Mouse (Mus musculus): ENCODE data around the gene Tspyl1.

Gene Tspyl1

DNA sequence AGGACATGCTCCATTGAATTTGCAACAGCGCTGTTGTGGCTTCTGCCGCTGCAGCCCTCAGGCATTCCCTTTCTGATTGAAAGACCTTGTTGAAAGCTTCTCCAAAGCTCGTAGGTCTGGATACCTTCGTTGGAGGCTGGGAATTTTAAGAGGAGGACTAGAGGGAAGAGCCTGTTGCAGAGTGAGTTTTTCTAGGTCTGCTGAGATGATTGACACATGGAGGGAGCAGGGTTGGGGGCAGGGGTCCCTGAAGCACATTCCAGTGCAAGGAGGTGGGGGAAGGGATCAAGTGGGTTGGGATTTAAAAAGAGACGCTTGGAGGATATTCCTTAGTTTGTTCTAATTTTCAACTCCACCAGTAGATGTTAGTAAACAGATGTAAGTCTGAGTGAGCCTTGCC, 18.4 kb downstream of the Tspyl1 start:
- no peak for DNase-seq (ENCODE audit: low spot score)

- DNase-seq (ENCODE audit: low spot score): no peak
Observed at GRCm38 (mm10) chr10:34307070-34307469, 25.1 kb downstream of the Tspyl1 start.

- no peak for DNase-seq (ENCODE audit: low spot score)
Observed at GRCm38 (mm10) chr10:34309915-34310685, 28.1 kb downstream of the Tspyl1 start.

GRCm38 (mm10) chr10:34312536-34312935, 30.5 kb downstream of the Tspyl1 start:
- DNase-seq (ENCODE audit: low spot score): no peak

DNA sequence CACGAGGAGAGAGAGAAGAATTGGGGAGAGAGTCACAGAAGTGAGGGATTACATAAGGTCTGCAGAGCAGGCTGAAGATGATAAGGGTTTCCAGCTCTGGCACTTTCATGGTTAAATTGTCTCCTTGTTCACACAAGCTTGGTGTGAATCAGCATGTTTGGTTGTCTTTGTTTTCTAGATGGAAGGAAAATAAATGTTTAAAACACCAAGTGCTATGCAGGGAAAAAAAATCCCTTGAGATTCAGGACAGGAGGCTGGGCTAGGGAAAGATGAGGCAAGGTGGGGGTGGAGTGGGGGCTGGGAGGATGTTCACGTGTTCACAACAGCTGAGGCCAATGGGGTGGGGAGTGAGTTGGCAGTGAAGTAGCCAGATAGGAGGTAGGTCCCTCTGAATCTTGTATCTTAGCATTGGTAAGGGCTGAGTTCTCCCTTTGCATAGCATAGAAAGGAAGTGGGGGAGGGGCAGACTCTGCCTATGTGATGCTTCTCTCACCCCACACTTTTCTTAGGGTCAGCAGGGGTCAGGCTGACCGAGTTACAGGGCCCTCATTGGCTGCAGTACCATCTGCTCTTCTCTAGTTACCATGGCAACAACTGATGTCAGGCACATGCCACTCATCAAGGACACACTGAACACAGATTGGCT, 34.7 kb downstream of the Tspyl1 start:
- DNase-seq (ENCODE audit: low spot score): peak; percentile 79

DNA sequence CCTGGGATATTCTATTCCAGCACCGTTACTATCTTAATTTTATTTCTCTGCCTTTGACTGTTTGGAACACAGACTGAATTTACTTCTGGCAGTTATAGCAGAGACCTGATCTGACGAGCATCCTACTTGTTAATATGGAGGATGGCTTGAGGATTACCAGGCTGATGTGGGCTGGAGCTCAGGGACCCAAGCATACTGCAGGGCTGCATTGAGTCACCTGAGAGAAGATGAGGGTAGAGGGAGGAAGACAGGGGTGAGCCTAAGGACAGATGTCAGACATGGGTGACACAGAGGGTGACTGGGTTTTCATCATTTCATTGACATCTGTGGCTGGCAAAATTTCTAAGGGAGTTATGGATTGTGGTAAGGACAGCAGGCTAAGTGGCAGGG, 35.2 kb downstream of the Tspyl1 start:
- no peak for DNase-seq (ENCODE audit: low spot score)

DNA sequence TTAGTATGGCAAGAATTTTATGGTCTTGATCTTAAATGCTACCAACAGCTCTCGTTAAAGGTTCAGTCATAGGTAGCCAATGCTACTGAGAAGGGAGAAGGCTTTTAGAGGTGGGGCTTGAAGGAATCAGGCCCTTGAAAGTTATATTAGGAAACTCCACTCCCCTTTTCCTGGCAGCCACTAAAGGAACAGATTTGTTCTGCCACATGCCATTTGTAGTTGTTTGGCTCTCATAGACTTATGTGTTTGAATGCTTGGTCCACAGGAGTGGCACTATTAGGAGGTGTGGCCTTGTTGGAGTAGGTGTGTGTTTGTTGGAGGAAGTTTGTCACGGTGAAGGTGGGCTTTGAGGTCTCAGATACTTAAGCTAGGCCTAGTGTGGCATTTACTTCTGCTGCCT, 38.8 kb downstream of the Tspyl1 start:
- DNase-seq (ENCODE audit: low spot score): no peak

GRCm38 (mm10) chr10:34326701-34327100, 44.7 kb downstream of the Tspyl1 start:
- peak; percentile 20 for DNase-seq (ENCODE audit: low spot score)

- DNase-seq (ENCODE audit: low spot score): no peak
Observed at GRCm38 (mm10) chr10:34327144-34327543, 45.2 kb downstream of the Tspyl1 start.

DNA sequence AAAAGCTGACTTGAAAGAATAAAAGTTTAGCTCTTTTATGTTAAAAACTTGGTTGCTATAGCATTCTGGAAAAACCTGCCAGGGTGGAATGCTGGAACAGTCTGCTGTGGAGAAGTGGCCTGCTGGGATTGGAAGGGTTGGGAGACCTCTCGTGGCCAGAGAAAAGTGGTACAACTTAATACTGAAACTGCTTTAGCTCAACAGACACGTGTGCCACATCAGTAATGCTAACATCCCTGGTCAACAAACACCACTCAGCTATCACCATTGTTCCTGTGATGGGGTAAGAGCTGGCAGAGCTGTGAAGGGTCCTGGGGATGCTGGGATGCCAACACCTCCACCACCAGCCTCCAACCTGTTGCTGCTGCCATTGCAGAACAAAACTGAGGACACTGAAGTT, 46.3 kb downstream of the Tspyl1 start:
- DNase-seq (ENCODE audit: low spot score): peak; percentile 58

Measured in layer of hippocampus, adult 11-12 months (tissue).